Mouse (Mus musculus) monocyte, adult 59 days (primary cell): ENCODE data around the gene Hal. TPM values are rescaled to one million over a fixed set of nuclear protein-coding genes. Genes with fewer than 3 reads are reported as not detected.

Source experiments
- total RNA-seq, 2 experiments: library from RNA; stranded (reverse); gene quantifications; one replicate each; pipeline ENCODE4 v1.2.4; 2023

The Hal gene
- total RNA-seq: 1 to 10 TPM; 1.9 to 2.9 TPM

GRCm38 (mm10) chr10:93488066-93488827, at the start of gene Hal:
Gene Hal (plus strand): TSS chr10:93488768.

GRCm38 (mm10) chr10:93539775-93540430, 51.3 kb downstream of the Hal start, which contains the start of gene Amdhd1:
Gene Amdhd1 (minus strand): TSS chr10:93540033.

GRCm38 (mm10) chr10:93540431-93541210, 52.1 kb downstream of the Hal start, which contains the start of gene Ccdc38:
Gene Ccdc38 (plus strand): TSS chr10:93540632.

Other genes with a start within 250 kb of the Hal start
- 10 to 100 TPM; 81.8 to 85.4 TPM for gene Elk3, start 177.6 kb upstream of the Hal start, total RNA-seq
- gene Lta4h, start 35.4 kb upstream of the Hal start, total RNA-seq: 10 to 100 TPM; 72.7 to 79.9 TPM
- not detected for gene Amdhd1, start 51.3 kb downstream of the Hal start, total RNA-seq
- gene Ccdc38, start 51.9 kb downstream of the Hal start, total RNA-seq: not detected
- gene Snrpf, start 100.9 kb downstream of the Hal start, total RNA-seq: 10 to 100 TPM in 1 of 2 experiments, 1 to 10 TPM in 1; 7.5 to 13.6 TPM
- under 1 TPM; 0.21 to 0.36 TPM for gene Ntn4, start 151.9 kb downstream of the Hal start, total RNA-seq